Mouse (Mus musculus) G1E (cell line): ENCODE results near the gene Btnl6.

ENCODE experiments used
- CTCF ChIP-seq: IDR thresholded peaks from 2 replicates; pipeline ENCODE4 v1.5.1; 2012; ENCODE audit warnings: low read depth, low read length, inconsistent platforms, mixed read lengths
- GATA1 ChIP-seq: IDR thresholded peaks from 2 replicates; pipeline ENCODE4 v1.6.1; 2012; ENCODE audit warnings: borderline replicate concordance, low read length, inconsistent platforms, mixed read lengths
- POLR2AphosphoS5 ChIP-seq: IDR thresholded peaks from 2 replicates; pipeline ENCODE4 v1.6.1; 2012; ENCODE audit warnings: low read depth, low read length, inconsistent platforms; ENCODE audit not compliant: insufficient replicate concordance

DNA sequence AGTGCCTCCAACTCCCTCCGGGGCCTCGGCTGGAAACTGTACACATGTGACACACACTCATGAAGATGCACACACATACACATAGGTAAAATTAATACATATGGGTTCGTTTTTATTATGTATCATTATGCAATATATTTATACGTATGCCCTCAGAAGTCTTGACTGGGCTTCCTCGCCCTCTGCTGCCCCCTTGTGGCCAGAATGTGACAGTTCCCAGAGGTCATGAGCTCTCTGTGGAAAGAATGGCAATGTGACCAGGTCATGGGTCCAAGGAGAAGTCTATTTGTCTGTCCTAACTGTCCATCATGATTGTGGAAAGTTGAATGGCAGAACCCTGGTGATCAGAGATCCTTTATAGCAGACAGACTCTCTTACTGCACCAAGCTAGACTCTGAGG, 38.3 kb upstream of the Btnl6 start:
- TF ChIP-seq GATA1, result no peak
- peak; percentile 68 for TF ChIP-seq CTCF
- TF ChIP-seq POLR2AphosphoS5, result no peak
